Mouse (Mus musculus): ENCODE data around the gene Gm37240. TPM values are rescaled to one million over a fixed set of nuclear protein-coding genes. Genes with fewer than 3 reads are reported as not detected.
A peak's percentile ranks its signal among the peaks of the same experiment; 100 is the strongest.

The Gm37240 gene
- polyA plus RNA-seq, 1 experiment from 2014 or later = 7.2 TPM

DNA sequence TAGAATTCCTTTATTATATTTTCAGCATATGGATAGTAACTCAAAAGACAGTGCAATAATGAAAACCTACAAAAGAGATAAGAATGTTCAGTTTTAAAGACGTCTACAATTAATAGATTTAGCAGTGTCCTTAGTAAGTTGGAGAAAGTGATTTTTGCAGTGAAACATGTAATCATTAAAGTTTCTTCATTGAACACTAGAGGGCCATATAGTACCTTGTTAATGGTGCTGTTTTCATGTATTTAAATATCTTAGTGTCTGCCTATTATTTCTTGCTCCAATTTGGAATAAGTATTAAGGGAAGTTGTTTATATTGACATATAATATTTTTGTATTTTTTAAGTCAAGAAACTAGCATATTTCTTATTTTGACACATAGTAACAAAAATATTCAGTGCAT is 973.0 kb downstream of the Gm37240 start:
- Histone ChIP-seq H3K27ac (replicated peaks) (no peak overlapping the region), H3K4me1 (peaks cover 3% of the 10 kb centered on the region; the same call in 1 of the 2 replicates), H3K36me3 (no peaks in the 10 kb centered on the region), H3K4me2 (no peak overlapping the region), H3K9ac (no peak overlapping the region), H3K4me3 (no peak overlapping the region), H3K27me3 (replicated peaks) (no peaks in the 10 kb centered on the region), H3K9me3 (no peaks in the 10 kb centered on the region)
- no peak for ATAC-seq (ENCODE audit: extremely low read depth, insufficient number of reproducible peaks, low FRiP score, low TSS enrichment)
- WGBS = 34% methylated on average over 1 of the region's 1 CpGs

DNA sequence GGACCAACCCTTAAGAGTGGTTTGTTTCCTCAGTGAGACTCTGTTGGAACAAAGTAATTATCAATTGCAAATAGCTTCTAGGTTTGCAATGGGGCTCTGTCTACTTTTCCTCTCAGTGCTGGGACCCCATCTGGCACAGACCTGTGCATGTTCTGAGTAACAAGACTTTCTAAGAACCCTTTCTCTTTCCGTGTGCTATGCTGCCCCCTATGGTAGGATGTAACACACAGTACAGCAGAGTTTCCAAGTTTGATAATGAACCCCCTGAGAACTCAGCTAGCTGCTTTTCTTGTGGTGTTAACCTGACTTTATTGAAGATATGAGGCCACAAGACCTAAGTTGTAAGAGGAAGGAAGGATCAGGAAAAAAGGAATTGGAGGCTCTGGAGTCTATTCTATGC is 980.8 kb downstream of the Gm37240 start:
- H3K4me2 ChIP-seq = no peak overlapping the region
- H3K36me3 ChIP-seq = peaks cover 10% of the 10 kb centered on the region; the same call in 1 of the 2 replicates
- H3K27ac ChIP-seq (replicated peaks) = no peak overlapping the region
- no peaks in the 10 kb centered on the region for H3K4me1 ChIP-seq
- H3K27me3 ChIP-seq (replicated peaks) = no peaks in the 10 kb centered on the region
- no peak overlapping the region for H3K4me3 ChIP-seq
- no peaks in the 10 kb centered on the region for H3K9me3 ChIP-seq
- no peak for ATAC-seq (ENCODE audit: extremely low read depth, insufficient number of reproducible peaks, low FRiP score, low TSS enrichment)
- whole genome bisulfite sequencing = 31% methylated on average over 1 of the region's 1 CpGs
- H3K9ac ChIP-seq = no peak overlapping the region

DNA sequence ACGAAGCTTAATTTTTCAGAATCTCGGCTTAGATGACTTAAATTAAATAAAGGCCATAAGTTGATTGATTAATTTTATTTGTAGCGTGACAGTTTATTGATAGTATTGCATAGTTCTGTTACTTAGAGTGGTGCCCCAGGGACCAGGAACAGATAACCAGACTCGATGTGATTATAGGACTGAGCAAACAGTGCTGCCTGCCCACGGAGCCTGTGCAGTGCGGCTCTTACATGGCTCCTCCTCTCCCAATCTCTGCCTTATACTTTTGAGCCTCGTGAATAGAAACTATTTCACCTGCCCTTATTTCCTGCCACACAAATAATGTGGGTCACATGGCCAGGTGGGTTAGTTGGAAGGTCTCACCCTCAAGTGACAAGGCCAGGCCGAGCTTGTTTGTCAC is 989.4 kb downstream of the Gm37240 start:
- ATAC-seq (ENCODE audit: extremely low read depth, insufficient number of reproducible peaks, low FRiP score, low TSS enrichment) = no peak
- H3K4me1 ChIP-seq = no peaks in the 10 kb centered on the region
- no peak overlapping the region for H3K4me3 ChIP-seq
- WGBS = 72% methylated on average over 8 of the region's 8 CpGs
- no peak overlapping the region for H3K4me2 ChIP-seq
- no peaks in the 10 kb centered on the region for H3K9me3 ChIP-seq
- H3K27ac ChIP-seq (replicated peaks) = no peak overlapping the region
- H3K36me3 ChIP-seq = no peaks in the 10 kb centered on the region; the same call in 1 of the 2 replicates
- H3K27me3 ChIP-seq (replicated peaks) = no peaks in the 10 kb centered on the region
- H3K9ac ChIP-seq = no peak overlapping the region

DNA sequence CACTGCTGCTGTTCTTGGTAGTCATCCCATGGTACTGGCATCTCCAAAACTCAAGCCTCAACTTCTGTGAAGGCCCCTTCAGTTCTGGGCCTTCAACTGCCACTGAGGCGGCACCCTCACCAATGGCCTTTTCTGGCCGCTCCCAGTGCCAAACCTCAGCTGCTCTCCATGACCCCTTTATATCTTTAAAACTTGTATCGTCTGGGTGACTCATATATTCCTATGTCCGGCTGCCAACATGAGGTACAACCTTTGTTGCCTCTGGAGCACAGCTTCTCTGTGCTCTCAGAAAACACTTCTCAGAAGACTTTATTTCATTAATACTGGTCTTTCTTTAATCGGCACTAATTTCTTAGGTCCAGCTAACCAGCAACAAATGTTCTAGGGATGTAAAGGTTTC is 996.3 kb downstream of the Gm37240 start:
- Histone ChIP-seq H3K27ac (replicated peaks) (no peak overlapping the region), H3K36me3 (no peaks in the 10 kb centered on the region; the same call in 1 of the 2 replicates), H3K4me2 (no peak overlapping the region), H3K9ac (no peak overlapping the region), H3K4me1 (0 out of 2 replicates have a peak, but pooled peaks cover 5% of the 10 kb centered on the region), H3K9me3 (no peaks in the 10 kb centered on the region), H3K4me3 (no peak overlapping the region), H3K27me3 (replicated peaks) (no peaks in the 10 kb centered on the region)
- WGBS = 77% methylated on average over 5 of the region's 5 CpGs
- no peak for ATAC-seq (ENCODE audit: extremely low read depth, insufficient number of reproducible peaks, low FRiP score, low TSS enrichment)

DNA sequence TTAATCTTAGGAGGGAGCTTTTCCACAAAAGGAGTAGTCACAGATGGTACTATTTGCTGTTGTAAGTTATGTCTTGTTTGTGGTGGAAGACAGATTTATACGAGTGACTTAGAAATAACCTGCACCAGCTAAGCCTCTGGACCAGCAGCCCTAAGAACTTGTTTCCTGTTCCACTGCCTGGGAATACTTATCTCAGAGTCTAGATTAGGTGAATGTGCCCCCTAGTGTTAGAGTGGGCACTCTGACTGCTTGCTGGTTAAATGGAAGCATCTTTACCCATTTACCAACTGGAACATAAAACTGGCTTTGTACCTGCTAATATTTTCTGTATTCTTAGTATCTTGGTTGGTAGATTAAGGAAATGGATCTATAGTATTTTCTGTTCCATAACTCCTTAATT is 997.7 kb downstream of the Gm37240 start:
- Histone ChIP-seq H3K9me3 (no peaks in the 10 kb centered on the region), H3K36me3 (no peaks in the 10 kb centered on the region; the same call in 1 of the 2 replicates), H3K4me1 (peaks cover 6% of the 10 kb centered on the region; the same call in 1 of the 2 replicates), H3K4me2 (no peak overlapping the region), H3K9ac (no peak overlapping the region), H3K27ac (replicated peaks) (no peak overlapping the region), H3K4me3 (no peak overlapping the region), H3K27me3 (replicated peaks) (no peaks in the 10 kb centered on the region)
- ATAC-seq (ENCODE audit: extremely low read depth, insufficient number of reproducible peaks, low FRiP score, low TSS enrichment) = no peak
- WGBS = 51% methylated on average over 1 of the region's 1 CpGs

DNA sequence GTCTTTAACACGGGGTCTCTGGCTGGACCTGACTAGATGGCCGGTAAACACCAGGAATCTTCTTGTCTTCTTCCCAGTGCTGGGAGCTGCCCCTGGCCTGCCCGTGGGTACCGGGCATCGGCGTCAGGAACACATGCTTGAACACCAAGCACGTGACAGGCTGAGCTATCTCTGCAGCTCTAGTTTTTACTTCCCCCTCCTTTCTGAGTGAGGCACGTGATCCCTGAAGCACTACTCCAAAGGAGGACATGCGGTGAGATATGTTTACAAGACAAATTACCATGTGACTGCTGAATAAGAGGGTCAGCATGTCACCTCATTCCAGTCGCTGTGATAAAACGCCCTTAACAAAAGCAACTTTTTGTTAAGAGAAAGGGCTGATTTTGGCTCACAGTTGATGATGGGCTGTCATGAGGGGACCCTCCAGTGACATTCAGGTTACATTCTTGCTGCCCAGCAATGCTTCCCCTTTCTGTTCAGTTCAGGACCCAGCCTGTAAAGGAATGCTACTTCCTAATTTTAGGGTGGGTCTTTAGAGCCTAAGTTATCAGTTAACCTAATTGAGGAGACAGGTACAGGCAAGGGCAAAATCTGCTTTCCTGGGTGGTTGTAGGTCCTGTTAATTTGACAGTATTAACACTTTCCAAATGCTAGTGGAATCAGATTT is 1003.4 kb downstream of the Gm37240 start:
- H3K9ac ChIP-seq = no peak overlapping the region
- ATAC-seq (ENCODE audit: extremely low read depth, insufficient number of reproducible peaks, low FRiP score, low TSS enrichment) = no peak; the same call in 1 of the 2 replicates
- no peaks in the 10 kb centered on the region for H3K27me3 ChIP-seq (replicated peaks)
- 0 out of 2 replicates have a peak overlapping the region, but pooled peaks have one; percentile 25 for H3K27ac ChIP-seq (replicated peaks)
- peak overlapping the region; percentile 39 for H3K4me2 ChIP-seq
- 31% methylated on average over 11 of the region's 11 CpGs for WGBS
- peaks cover 15% of the 10 kb centered on the region for H3K4me1 ChIP-seq
- H3K4me3 ChIP-seq = no peak overlapping the region
- no peaks in the 10 kb centered on the region for H3K36me3 ChIP-seq
- H3K9me3 ChIP-seq = no peaks in the 10 kb centered on the region

DNA sequence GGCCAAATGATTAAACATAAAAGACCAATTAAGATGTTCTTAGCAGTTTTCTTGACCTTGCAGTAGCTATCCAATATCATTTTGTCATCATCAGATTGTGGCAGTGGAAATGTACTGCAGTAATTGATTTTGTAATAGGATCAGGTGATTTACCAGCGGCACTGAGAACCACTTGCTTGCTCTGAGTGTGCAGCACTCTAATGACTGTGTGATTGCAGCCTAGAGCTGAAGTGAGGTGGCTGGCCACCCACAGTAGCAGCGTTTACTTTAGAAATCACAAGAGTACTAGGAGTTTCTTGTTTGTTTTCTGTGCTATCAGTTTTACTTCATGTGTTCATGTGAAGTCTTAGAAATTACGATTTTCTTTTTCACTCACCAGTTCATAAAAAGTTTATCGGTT is 1011.1 kb downstream of the Gm37240 start:
- no peak overlapping the region for H3K4me3 ChIP-seq
- H3K9ac ChIP-seq = no peak overlapping the region
- H3K27me3 ChIP-seq (replicated peaks) = no peaks in the 10 kb centered on the region
- H3K27ac ChIP-seq (replicated peaks) = no peak overlapping the region
- H3K4me2 ChIP-seq = no peak overlapping the region
- 0 out of 2 replicates have a peak, but pooled peaks cover 6% of the 10 kb centered on the region for H3K4me1 ChIP-seq
- H3K9me3 ChIP-seq = no peaks in the 10 kb centered on the region
- 72% methylated on average over 4 of the region's 4 CpGs for WGBS
- H3K36me3 ChIP-seq = 0 out of 2 replicates have a peak, but pooled peaks cover 5% of the 10 kb centered on the region
- no peak for ATAC-seq (ENCODE audit: extremely low read depth, insufficient number of reproducible peaks, low FRiP score, low TSS enrichment)

DNA sequence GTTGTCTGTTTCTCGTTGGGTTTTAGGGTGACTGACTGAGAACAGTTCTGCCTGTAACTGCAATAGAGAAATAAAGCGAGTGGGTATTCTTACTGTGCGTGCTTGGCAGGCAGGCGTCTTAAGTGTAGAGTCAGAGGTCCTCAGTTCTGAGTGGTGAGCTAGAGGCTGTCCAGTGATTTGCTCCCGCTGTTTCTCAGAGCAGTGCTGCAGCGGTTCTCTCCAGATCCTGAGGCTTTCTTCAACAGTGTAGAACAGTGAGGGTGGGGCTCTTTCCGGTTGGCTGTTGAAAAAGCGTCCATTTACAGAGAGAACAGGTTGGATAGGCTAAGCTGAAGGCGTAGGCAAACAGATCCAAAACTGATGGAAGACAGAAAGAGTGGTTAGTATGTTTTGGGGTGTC is 1012.0 kb downstream of the Gm37240 start:
- Histone ChIP-seq H3K9me3 (no peaks in the 10 kb centered on the region), H3K4me2 (no peak overlapping the region), H3K36me3 (0 out of 2 replicates have a peak, but pooled peaks cover 5% of the 10 kb centered on the region), H3K9ac (no peak overlapping the region), H3K27ac (replicated peaks) (no peak overlapping the region), H3K4me1 (0 out of 2 replicates have a peak, but pooled peaks cover 6% of the 10 kb centered on the region), H3K27me3 (replicated peaks) (no peaks in the 10 kb centered on the region), H3K4me3 (no peak overlapping the region)
- 73% methylated on average over 9 of the region's 9 CpGs for WGBS
- no peak for ATAC-seq (ENCODE audit: extremely low read depth, insufficient number of reproducible peaks, low FRiP score, low TSS enrichment)

DNA sequence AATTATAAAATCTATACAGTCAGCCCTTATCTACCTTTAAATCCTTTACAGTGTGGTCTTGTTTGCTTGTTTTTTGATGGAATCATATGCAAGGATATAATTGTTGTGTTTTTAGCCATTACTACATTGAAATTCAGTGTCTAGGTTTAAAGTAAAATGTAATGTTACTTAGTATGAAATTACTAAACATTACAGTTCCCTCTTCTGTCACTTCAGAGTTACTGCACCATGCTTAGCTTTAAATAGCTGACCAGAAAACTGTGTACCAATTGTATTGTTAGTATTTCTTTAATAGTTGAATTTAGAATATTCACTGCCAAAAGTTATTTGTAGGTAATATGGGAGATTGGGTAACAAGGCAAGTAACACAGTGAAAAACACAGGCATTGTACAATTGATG is 1017.2 kb downstream of the Gm37240 start:
- H3K36me3 ChIP-seq = 0 out of 2 replicates have a peak, but pooled peaks cover 5% of the 10 kb centered on the region
- H3K4me3 ChIP-seq = no peak overlapping the region
- no peaks in the 10 kb centered on the region for H3K9me3 ChIP-seq
- ATAC-seq (ENCODE audit: extremely low read depth, insufficient number of reproducible peaks, low FRiP score, low TSS enrichment) = no peak
- H3K4me1 ChIP-seq = peaks cover 19% of the 10 kb centered on the region
- H3K4me2 ChIP-seq = no peak overlapping the region
- H3K9ac ChIP-seq = no peak overlapping the region
- no peak overlapping the region for H3K27ac ChIP-seq (replicated peaks)
- no peaks in the 10 kb centered on the region for H3K27me3 ChIP-seq (replicated peaks)

DNA sequence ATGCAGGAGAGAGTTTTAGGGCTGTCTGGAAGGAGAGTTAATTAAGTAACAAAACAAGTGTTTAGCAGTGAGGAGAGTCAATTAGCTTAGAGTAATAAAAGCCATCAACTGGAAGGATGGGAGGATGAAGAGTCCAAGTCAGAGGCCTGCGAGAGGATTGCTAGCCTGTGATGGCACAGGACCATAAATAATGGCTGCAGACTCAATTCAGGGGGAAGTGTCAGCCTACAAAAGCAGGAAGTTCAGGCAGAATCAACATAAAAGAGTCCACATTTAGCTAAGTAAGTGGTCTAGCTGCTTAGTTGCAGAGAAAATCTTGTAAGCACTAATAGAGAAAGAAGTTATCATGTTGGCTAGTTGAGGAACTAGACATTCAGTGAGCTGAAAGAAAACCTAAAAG is 1019.3 kb downstream of the Gm37240 start:
- no peak overlapping the region; the same call in 1 of the 2 replicates for H3K27ac ChIP-seq (replicated peaks)
- H3K27me3 ChIP-seq (replicated peaks) = no peaks in the 10 kb centered on the region

DNA sequence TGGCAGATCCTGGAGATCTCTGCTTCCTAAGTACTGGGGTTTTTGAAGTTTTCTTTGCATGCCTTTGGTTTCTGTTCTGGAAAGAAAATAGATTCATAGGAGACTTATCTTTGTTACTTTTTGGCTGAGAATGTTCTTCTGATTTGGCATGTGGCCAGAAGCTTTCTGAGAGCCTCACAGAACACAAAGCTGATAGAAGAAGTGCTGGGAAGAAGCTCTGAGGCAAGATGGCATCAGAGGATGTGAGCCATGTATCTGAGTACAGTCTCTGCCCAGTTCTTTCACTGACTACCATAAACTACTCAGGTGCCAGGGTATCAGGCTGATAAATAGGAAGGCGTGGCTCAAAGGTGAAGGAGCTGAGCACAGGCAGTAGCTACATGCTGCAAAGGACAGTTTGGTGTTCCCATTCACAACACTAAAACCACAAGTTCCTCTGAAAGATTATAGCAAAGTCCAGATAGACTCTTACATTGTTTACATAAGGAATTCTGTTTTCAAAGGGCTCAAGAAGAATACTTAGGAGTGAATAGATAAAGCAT is 1019.8 kb downstream of the Gm37240 start:
- 74% methylated on average over 1 of the region's 1 CpGs for WGBS
- no peak for ATAC-seq (ENCODE audit: extremely low read depth, insufficient number of reproducible peaks, low FRiP score, low TSS enrichment)
- no peak overlapping the region; the same call in 1 of the 2 replicates for H3K27ac ChIP-seq (replicated peaks)
- H3K9me3 ChIP-seq = no peaks in the 10 kb centered on the region
- no peak overlapping the region for H3K4me2 ChIP-seq
- no peaks in the 10 kb centered on the region for H3K27me3 ChIP-seq (replicated peaks)
- no peak overlapping the region for H3K9ac ChIP-seq
- H3K4me3 ChIP-seq = no peak overlapping the region
- H3K4me1 ChIP-seq = peaks cover 13% of the 10 kb centered on the region
- 0 out of 2 replicates have a peak, but pooled peaks cover 9% of the 10 kb centered on the region for H3K36me3 ChIP-seq

More for the DNA sequence above, 1019.3 kb downstream of the Gm37240 start:
- ATAC-seq (ENCODE audit: extremely low read depth, insufficient number of reproducible peaks, low FRiP score, low TSS enrichment) = no peak
- no peak overlapping the region for H3K4me3 ChIP-seq
- no peaks in the 10 kb centered on the region for H3K9me3 ChIP-seq
- H3K36me3 ChIP-seq = 0 out of 2 replicates have a peak, but pooled peaks cover 9% of the 10 kb centered on the region
- no peak overlapping the region for H3K4me2 ChIP-seq
- peaks cover 13% of the 10 kb centered on the region for H3K4me1 ChIP-seq
- H3K9ac ChIP-seq = no peak overlapping the region
- 69% methylated on average over 1 of the region's 1 CpGs for WGBS
